Mouse (Mus musculus): ENCODE measurements around the gene Kcnc1. TPM values are rescaled to one million over a fixed set of nuclear protein-coding genes. Genes with fewer than 3 reads are reported as not detected.
A peak's percentile ranks its signal among the peaks of the same experiment; 100 is the strongest.

The Kcnc1 gene
- total and polyA plus RNA-seq, 2 experiments from 2014 or later, result 25.0 to 43.7 TPM

- Histone ChIP-seq H3K9me3 (ENCODE audit: low read length) (no peaks in the 10 kb centered on the region), H3K36me3 (ENCODE audit: insufficient read depth, low read length) (no peaks in the 10 kb centered on the region), H3K27ac (no peak overlapping the region), H3K4me3 (ENCODE audit: low read length) (no peak overlapping the region), H3K9ac (replicated peaks; ENCODE audit: low read length) (no peak overlapping the region), H3K4me2 (ENCODE audit: low read depth, low read length) (no peak overlapping the region), H3K27me3 (ENCODE audit: insufficient read depth, low read length) (no peaks in the 10 kb centered on the region), H3K4me1 (ENCODE audit: insufficient read depth, low read length) (peaks cover 15% of the 10 kb centered on the region)
- WGBS, result 77% methylated on average over 8 of the region's 8 CpGs
- TF ChIP-seq CTCF (IDR thresholded peaks at IDR 0.05; ENCODE audit: low read depth), result no peak
- DNase-seq (ENCODE audit: low spot score) (no peak), ATAC-seq (no peak)
Observed at GRCm38 (mm10) chr7:46463136-46463535, 66.8 kb downstream of the Kcnc1 start.

- no peak for TF ChIP-seq CTCF (IDR thresholded peaks at IDR 0.05; ENCODE audit: low read depth)
- H3K4me2 ChIP-seq (ENCODE audit: low read depth, low read length), result no peak overlapping the region
- 53% methylated on average over 7 of the region's 7 CpGs for WGBS
- no peaks in the 10 kb centered on the region for H3K27me3 ChIP-seq (ENCODE audit: insufficient read depth, low read length)
- no peak overlapping the region for H3K4me3 ChIP-seq (ENCODE audit: low read length)
- no peaks in the 10 kb centered on the region for H3K36me3 ChIP-seq (ENCODE audit: insufficient read depth, low read length)
- H3K9me3 ChIP-seq (ENCODE audit: low read length), result no peaks in the 10 kb centered on the region
- no peak overlapping the region; the same call in 1 of the 2 replicates for H3K27ac ChIP-seq
- H3K9ac ChIP-seq (replicated peaks; ENCODE audit: low read length), result no peak overlapping the region
- H3K4me1 ChIP-seq (ENCODE audit: insufficient read depth, low read length), result peaks cover 6% of the 10 kb centered on the region; the same call in 1 of the 2 replicates
- no peak for DNase-seq (ENCODE audit: low spot score)
- no peak for ATAC-seq
Observed at GRCm38 (mm10) chr7:46466422-46466981, 70.2 kb downstream of the Kcnc1 start.

- no peak for ATAC-seq
- H3K36me3 ChIP-seq (ENCODE audit: insufficient read depth, low read length), result no peaks in the 10 kb centered on the region
- 92% methylated on average over 3 of the region's 3 CpGs for WGBS
Observed at GRCm38 (mm10) chr7:46469542-46469941, 73.2 kb downstream of the Kcnc1 start.

GRCm38 (mm10) chr7:46471054-46471737, 74.9 kb downstream of the Kcnc1 start:
- ATAC-seq, result no peak
- WGBS, result 65% methylated on average over 7 of the region's 7 CpGs
- TF ChIP-seq CTCF (IDR thresholded peaks at IDR 0.05; ENCODE audit: low read depth), result no peak
- no peak for DNase-seq (ENCODE audit: low spot score)
- no peak overlapping the region for H3K27ac ChIP-seq
- H3K4me1 ChIP-seq (ENCODE audit: insufficient read depth, low read length), result peaks cover 10% of the 10 kb centered on the region
- H3K9ac ChIP-seq (replicated peaks; ENCODE audit: low read length), result no peak overlapping the region
- no peak overlapping the region for H3K4me3 ChIP-seq (ENCODE audit: low read length)
- H3K27me3 ChIP-seq (ENCODE audit: insufficient read depth, low read length), result no peaks in the 10 kb centered on the region
- H3K9me3 ChIP-seq (ENCODE audit: low read length), result no peaks in the 10 kb centered on the region
- H3K36me3 ChIP-seq (ENCODE audit: insufficient read depth, low read length), result no peaks in the 10 kb centered on the region
- no peak overlapping the region for H3K4me2 ChIP-seq (ENCODE audit: low read depth, low read length)

More at GRCm38 (mm10) chr7:46469542-46469941, 73.2 kb downstream of the Kcnc1 start:
- Histone ChIP-seq H3K4me1 (ENCODE audit: insufficient read depth, low read length) (peaks cover 10% of the 10 kb centered on the region), H3K4me2 (ENCODE audit: low read depth, low read length) (no peak overlapping the region), H3K4me3 (ENCODE audit: low read length) (no peak overlapping the region), H3K9me3 (ENCODE audit: low read length) (no peaks in the 10 kb centered on the region), H3K9ac (replicated peaks; ENCODE audit: low read length) (no peak overlapping the region), H3K27ac (no peak overlapping the region), H3K27me3 (ENCODE audit: insufficient read depth, low read length) (no peaks in the 10 kb centered on the region)
- TF ChIP-seq CTCF (IDR thresholded peaks at IDR 0.05; ENCODE audit: low read depth), result no peak
- no peak for DNase-seq (ENCODE audit: low spot score)

- Histone ChIP-seq H3K36me3 (ENCODE audit: insufficient read depth, low read length) (no peaks in the 10 kb centered on the region), H3K27ac (peak overlapping the region; percentile 12; the same call in 1 of the 2 replicates), H3K4me1 (ENCODE audit: insufficient read depth, low read length) (peaks cover 4% of the 10 kb centered on the region), H3K4me2 (ENCODE audit: low read depth, low read length) (no peak overlapping the region), H3K27me3 (ENCODE audit: insufficient read depth, low read length) (no peaks in the 10 kb centered on the region), H3K4me3 (ENCODE audit: low read length) (no peak overlapping the region), H3K9ac (replicated peaks; ENCODE audit: low read length) (no peak overlapping the region), H3K9me3 (ENCODE audit: low read length) (no peaks in the 10 kb centered on the region)
- no peak for DNase-seq (ENCODE audit: low spot score)
- ATAC-seq, result no peak
- WGBS, result 23% methylated on average over 9 of the region's 9 CpGs
- TF ChIP-seq CTCF (IDR thresholded peaks at IDR 0.05; ENCODE audit: low read depth), result no peak
Observed at GRCm38 (mm10) chr7:46473141-46473540, 76.8 kb downstream of the Kcnc1 start.

GRCm38 (mm10) chr7:46475464-46475863, 79.2 kb downstream of the Kcnc1 start:
- Histone ChIP-seq H3K4me3 (ENCODE audit: low read length) (no peak overlapping the region), H3K9ac (replicated peaks; ENCODE audit: low read length) (no peak overlapping the region), H3K27me3 (ENCODE audit: insufficient read depth, low read length) (no peaks in the 10 kb centered on the region), H3K4me2 (ENCODE audit: low read depth, low read length) (no peak overlapping the region), H3K9me3 (ENCODE audit: low read length) (no peaks in the 10 kb centered on the region), H3K36me3 (ENCODE audit: insufficient read depth, low read length) (no peaks in the 10 kb centered on the region), H3K4me1 (ENCODE audit: insufficient read depth, low read length) (peaks cover 6% of the 10 kb centered on the region), H3K27ac (no peak overlapping the region)
- TF ChIP-seq CTCF (IDR thresholded peaks at IDR 0.05; ENCODE audit: low read depth), result no peak
- DNase-seq (ENCODE audit: low spot score), result peak; percentile 72
- no peak; the same call in 1 of the 2 replicates for ATAC-seq
- WGBS, result 34% methylated on average over 5 of the region's 5 CpGs

GRCm38 (mm10) chr7:46477456-46477855, 81.2 kb downstream of the Kcnc1 start:
- 0 out of 2 replicates have a peak, but pooled peaks have one; percentile 21 for ATAC-seq
- Histone ChIP-seq H3K36me3 (ENCODE audit: insufficient read depth, low read length) (no peaks in the 10 kb centered on the region), H3K27me3 (ENCODE audit: insufficient read depth, low read length) (no peaks in the 10 kb centered on the region), H3K4me3 (ENCODE audit: low read length) (no peak overlapping the region), H3K27ac (no peak overlapping the region), H3K9me3 (ENCODE audit: low read length) (no peaks in the 10 kb centered on the region), H3K4me1 (ENCODE audit: insufficient read depth, low read length) (peaks cover 9% of the 10 kb centered on the region), H3K4me2 (ENCODE audit: low read depth, low read length) (no peak overlapping the region), H3K9ac (replicated peaks; ENCODE audit: low read length) (no peak overlapping the region)
- DNase-seq (ENCODE audit: low spot score), result no peak
- TF ChIP-seq CTCF (IDR thresholded peaks at IDR 0.05; ENCODE audit: low read depth), result no peak
- 92% methylated on average over 3 of the region's 3 CpGs for WGBS

Measured in hindbrain, postnatal 0 days (tissue).